Mouse (Mus musculus): Measurements from ENCODE around the gene Inpp5a. TPM values are rescaled to one million over a fixed set of nuclear protein-coding genes. Genes with fewer than 3 reads are reported as not detected.

The Inpp5a gene
- polyA plus RNA-seq, 1 experiment from 2014 or later: 22.2 TPM

GRCm38 (mm10) chr7:139363281-139364004 is 25.5 kb upstream of the Inpp5a start:
- no peaks in the 10 kb centered on the region for H3K9me3 ChIP-seq (replicated peaks)
- H3K4me1 ChIP-seq: peaks cover 41% of the 10 kb centered on the region
- H3K27me3 ChIP-seq: no peaks in the 10 kb centered on the region
- no peak overlapping the region for H3K9ac ChIP-seq
- H3K4me2 ChIP-seq: peak overlapping the region; percentile 42; the same call in 1 of the 2 replicates
- peak overlapping the region; percentile 86 for H3K27ac ChIP-seq
- H3K4me3 ChIP-seq (replicated peaks): no peak overlapping the region
- WGBS: 65% methylated on average over 13 of the region's 13 CpGs
- ATAC-seq (replicated peaks; ENCODE audit: low FRiP score): peak; percentile 23; the same call in 1 of the 2 replicates
- H3K36me3 ChIP-seq: no peaks in the 10 kb centered on the region

- Histone ChIP-seq H3K9me3 (replicated peaks) (no peaks in the 10 kb centered on the region), H3K4me1 (peaks cover 47% of the 10 kb centered on the region), H3K4me2 (peak overlapping the region; percentile 42), H3K36me3 (no peaks in the 10 kb centered on the region), H3K27ac (peak overlapping the region; percentile 86), H3K4me3 (replicated peaks) (no peak overlapping the region), H3K27me3 (no peaks in the 10 kb centered on the region), H3K9ac (no peak overlapping the region)
- WGBS: 2% methylated on average over 9 of the region's 9 CpGs
- ATAC-seq (replicated peaks; ENCODE audit: low FRiP score): peak; percentile 83
Measured at GRCm38 (mm10) chr7:139364005-139364557, 24.8 kb upstream of the Inpp5a start.

DNA sequence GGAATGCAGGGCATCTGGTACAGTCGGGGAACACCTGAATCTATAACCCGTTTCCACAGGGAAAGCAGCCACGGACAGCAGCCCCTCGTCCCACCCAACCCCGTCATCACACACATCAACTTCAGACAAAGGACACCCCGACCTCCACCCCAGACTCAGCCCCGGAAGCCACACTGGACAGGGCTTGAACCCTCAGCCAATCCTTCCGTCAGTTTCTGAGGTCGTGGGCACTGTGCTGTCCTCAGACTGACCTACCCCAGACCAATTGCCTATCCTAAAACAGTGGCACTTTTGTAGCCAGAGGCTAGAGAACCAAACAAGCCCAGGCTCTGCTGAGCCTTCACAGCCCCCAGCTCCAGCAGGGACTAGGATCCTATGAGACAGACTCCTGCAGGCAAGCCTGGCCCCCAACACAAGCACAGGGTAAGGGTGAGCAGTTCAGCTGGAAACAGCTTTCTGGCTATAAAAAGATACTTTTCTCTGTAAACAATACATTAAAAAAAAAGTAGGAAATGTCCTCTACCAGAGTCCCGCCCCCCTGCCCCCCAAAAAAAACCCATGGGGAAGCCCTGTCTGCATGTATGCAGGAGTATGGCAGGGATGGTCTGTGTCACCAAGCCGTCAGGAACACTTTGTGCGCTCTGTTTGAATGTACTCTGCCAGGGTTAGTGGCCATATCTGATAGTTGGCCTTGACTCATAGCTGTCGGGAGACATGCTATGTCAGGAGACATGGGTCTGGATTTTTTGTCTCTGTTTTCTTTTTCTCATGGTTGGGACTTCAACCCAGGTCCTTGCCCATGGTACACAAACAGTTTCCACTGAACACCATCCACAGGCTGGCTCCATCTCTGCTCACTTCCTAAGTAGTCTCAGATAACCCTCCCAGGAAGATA is 23.7 kb upstream of the Inpp5a start:
- no peak overlapping the region for H3K4me2 ChIP-seq
- no peak for ATAC-seq (replicated peaks; ENCODE audit: low FRiP score)
- H3K36me3 ChIP-seq: no peaks in the 10 kb centered on the region

GRCm38 (mm10) chr7:139366131-139366530 is 22.8 kb upstream of the Inpp5a start:
- Histone ChIP-seq H3K27me3 (no peaks in the 10 kb centered on the region), H3K4me3 (replicated peaks) (no peak overlapping the region), H3K9ac (no peak overlapping the region), H3K4me2 (no peak overlapping the region), H3K4me1 (peaks cover 47% of the 10 kb centered on the region), H3K36me3 (no peaks in the 10 kb centered on the region), H3K27ac (0 out of 2 replicates have a peak overlapping the region, but pooled peaks have one; percentile 86), H3K9me3 (replicated peaks) (no peaks in the 10 kb centered on the region)
- WGBS: 85% methylated on average over 3 of the region's 3 CpGs
- no peak for ATAC-seq (replicated peaks; ENCODE audit: low FRiP score)

More for the DNA sequence above, 23.7 kb upstream of the Inpp5a start:
- Histone ChIP-seq H3K4me3 (replicated peaks) (no peak overlapping the region), H3K27ac (peak overlapping the region; percentile 86), H3K9me3 (replicated peaks) (no peaks in the 10 kb centered on the region), H3K27me3 (no peaks in the 10 kb centered on the region), H3K9ac (no peak overlapping the region), H3K4me1 (peaks cover 50% of the 10 kb centered on the region)
- WGBS: 67% methylated on average over 13 of the region's 13 CpGs

DNA sequence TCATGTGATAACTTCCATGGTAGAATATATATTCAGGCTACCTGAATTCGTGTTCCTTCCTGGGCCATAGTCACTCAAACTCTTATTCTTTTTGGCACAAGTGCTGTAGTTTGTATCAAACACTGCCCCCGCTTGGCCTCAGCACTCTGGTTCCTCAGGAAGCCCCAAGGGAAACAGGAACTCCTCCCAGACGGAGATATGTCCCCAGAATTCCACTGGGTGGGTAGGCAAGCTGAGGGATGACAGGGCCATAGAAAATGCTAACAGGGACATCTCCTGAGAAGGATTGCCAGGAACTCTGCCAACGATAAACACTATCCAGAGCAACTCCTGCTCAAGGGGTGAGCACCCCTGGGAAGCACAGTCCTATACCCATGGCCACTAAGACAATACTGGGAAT is 22.4 kb upstream of the Inpp5a start:
- no peak overlapping the region for H3K4me3 ChIP-seq (replicated peaks)
- H3K27me3 ChIP-seq: no peaks in the 10 kb centered on the region
- no peak for ATAC-seq (replicated peaks; ENCODE audit: low FRiP score)
- H3K4me1 ChIP-seq: peaks cover 47% of the 10 kb centered on the region
- H3K27ac ChIP-seq: no peak overlapping the region
- H3K36me3 ChIP-seq: no peaks in the 10 kb centered on the region
- no peaks in the 10 kb centered on the region for H3K9me3 ChIP-seq (replicated peaks)
- no peak overlapping the region for H3K4me2 ChIP-seq
- no peak overlapping the region for H3K9ac ChIP-seq
- 62% methylated on average over 4 of the region's 4 CpGs for WGBS

- Histone ChIP-seq H3K4me2 (no peak overlapping the region), H3K36me3 (no peaks in the 10 kb centered on the region), H3K9ac (no peak overlapping the region), H3K27ac (peak overlapping the region; percentile 83), H3K27me3 (no peaks in the 10 kb centered on the region), H3K4me3 (replicated peaks) (no peak overlapping the region), H3K4me1 (peaks cover 44% of the 10 kb centered on the region), H3K9me3 (replicated peaks) (no peaks in the 10 kb centered on the region)
- WGBS: 85% methylated on average over 2 of the region's 2 CpGs
- no peak for ATAC-seq (replicated peaks; ENCODE audit: low FRiP score)
Measured at GRCm38 (mm10) chr7:139368218-139368617, 20.7 kb upstream of the Inpp5a start.

GRCm38 (mm10) chr7:139368722-139369380 is 20.1 kb upstream of the Inpp5a start:
- WGBS: 55% methylated on average over 14 of the region's 14 CpGs
- H3K27me3 ChIP-seq: no peaks in the 10 kb centered on the region
- no peaks in the 10 kb centered on the region for H3K36me3 ChIP-seq
- H3K9ac ChIP-seq: no peak overlapping the region
- peak overlapping the region; percentile 83 for H3K27ac ChIP-seq
- no peak overlapping the region for H3K4me3 ChIP-seq (replicated peaks)
- no peaks in the 10 kb centered on the region for H3K9me3 ChIP-seq (replicated peaks)
- no peak overlapping the region for H3K4me2 ChIP-seq
- no peak for ATAC-seq (replicated peaks; ENCODE audit: low FRiP score)
- peaks cover 37% of the 10 kb centered on the region for H3K4me1 ChIP-seq

DNA sequence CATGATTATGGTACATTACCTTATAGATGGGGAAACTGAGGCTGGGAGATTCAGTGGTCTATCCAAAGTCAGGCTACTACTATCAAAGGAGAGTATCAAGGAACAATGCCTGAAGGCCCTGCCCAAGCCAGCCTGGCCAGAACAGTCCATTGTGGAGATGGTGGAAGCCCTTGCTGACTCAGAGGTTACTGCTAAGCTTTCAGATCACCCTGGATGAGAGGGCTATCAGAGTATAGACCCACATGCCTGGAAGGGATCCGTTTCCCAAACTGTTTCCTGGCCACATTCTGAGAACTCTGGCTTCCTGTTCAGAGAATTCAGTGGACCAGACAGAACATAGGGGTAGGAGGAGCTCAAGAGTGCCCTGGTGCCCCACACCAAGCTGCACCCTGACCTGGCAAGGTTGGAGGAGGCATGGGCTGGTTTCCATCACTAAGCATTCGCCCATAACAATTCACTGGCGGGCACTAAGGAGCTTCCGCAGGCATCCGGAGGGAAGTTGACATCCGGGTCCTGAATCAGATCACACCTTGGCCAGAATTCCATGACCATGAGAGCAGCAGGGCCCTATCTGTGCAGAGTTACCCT is 19.3 kb upstream of the Inpp5a start:
- 87% methylated on average over 6 of the region's 6 CpGs for WGBS
- peaks cover 30% of the 10 kb centered on the region for H3K4me1 ChIP-seq
- no peaks in the 10 kb centered on the region for H3K9me3 ChIP-seq (replicated peaks)

DNA sequence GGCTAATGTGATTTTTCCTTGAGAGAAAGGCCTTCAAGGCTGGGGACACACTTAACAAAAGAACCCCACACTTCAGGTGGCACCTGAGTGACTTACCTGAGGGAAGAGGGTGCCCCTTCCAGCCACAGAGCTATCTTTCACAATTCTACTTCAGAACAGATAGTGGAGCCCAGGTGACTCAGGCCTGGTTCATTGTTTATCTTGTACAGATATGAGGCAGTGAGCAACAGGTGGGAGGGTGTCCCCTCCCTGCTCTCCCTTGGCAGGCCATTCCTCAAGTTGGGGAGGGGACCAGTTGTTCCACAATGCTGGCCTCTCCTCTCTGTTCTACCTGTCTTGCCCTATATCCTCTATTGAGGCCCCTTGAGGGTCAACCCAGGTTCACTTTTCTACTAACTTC is 17.5 kb upstream of the Inpp5a start:
- H3K27me3 ChIP-seq: no peaks in the 10 kb centered on the region
- no peak overlapping the region for H3K27ac ChIP-seq
- H3K36me3 ChIP-seq: no peaks in the 10 kb centered on the region
- no peaks in the 10 kb centered on the region for H3K9me3 ChIP-seq (replicated peaks)
- ATAC-seq (replicated peaks; ENCODE audit: low FRiP score): no peak
- no peak overlapping the region for H3K4me2 ChIP-seq
- no peak overlapping the region for H3K9ac ChIP-seq
- H3K4me3 ChIP-seq (replicated peaks): no peak overlapping the region
- peaks cover 14% of the 10 kb centered on the region for H3K4me1 ChIP-seq

More for the DNA sequence above, 19.3 kb upstream of the Inpp5a start:
- H3K36me3 ChIP-seq: no peaks in the 10 kb centered on the region
- peak overlapping the region; percentile 83; the same call in 1 of the 2 replicates for H3K27ac ChIP-seq
- no peak for ATAC-seq (replicated peaks; ENCODE audit: low FRiP score)
- H3K27me3 ChIP-seq: no peaks in the 10 kb centered on the region
- no peak overlapping the region for H3K9ac ChIP-seq
- no peak overlapping the region for H3K4me3 ChIP-seq (replicated peaks)
- no peak overlapping the region for H3K4me2 ChIP-seq

DNA sequence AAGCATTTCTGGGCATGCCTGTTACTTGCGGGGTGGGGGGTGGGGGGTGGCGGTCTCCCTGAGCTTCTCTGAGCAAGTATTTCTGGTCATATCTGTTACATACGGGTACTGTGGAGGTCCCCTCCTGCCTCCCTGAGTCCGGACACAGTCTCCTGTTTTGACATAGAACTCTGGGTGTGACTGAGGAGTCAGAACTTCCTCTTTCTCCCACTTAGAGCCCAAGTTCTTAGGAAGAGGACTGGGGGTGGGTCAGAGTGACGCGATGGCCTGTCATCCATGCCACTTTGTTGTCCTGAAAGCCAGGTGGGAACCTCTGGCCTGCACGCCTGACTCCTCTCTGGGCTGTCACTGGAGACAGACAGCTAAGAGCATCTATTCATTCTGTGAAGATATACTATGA is 11.5 kb upstream of the Inpp5a start:
- Histone ChIP-seq H3K27me3 (no peaks in the 10 kb centered on the region), H3K4me3 (replicated peaks) (no peak overlapping the region), H3K9me3 (replicated peaks) (no peaks in the 10 kb centered on the region), H3K4me1 (peaks cover 10% of the 10 kb centered on the region; the same call in 1 of the 2 replicates), H3K27ac (no peak overlapping the region), H3K36me3 (no peaks in the 10 kb centered on the region), H3K9ac (no peak overlapping the region), H3K4me2 (no peak overlapping the region)
- 70% methylated on average over 7 of the region's 7 CpGs for WGBS
- ATAC-seq (replicated peaks; ENCODE audit: low FRiP score): no peak

- Histone ChIP-seq H3K9me3 (replicated peaks) (no peaks in the 10 kb centered on the region), H3K4me1 (peaks cover 10% of the 10 kb centered on the region; the same call in 1 of the 2 replicates), H3K4me2 (no peak overlapping the region), H3K9ac (no peak overlapping the region), H3K27ac (no peak overlapping the region), H3K27me3 (no peaks in the 10 kb centered on the region), H3K36me3 (no peaks in the 10 kb centered on the region), H3K4me3 (replicated peaks) (no peak overlapping the region)
- ATAC-seq (replicated peaks; ENCODE audit: low FRiP score): no peak
- 90% methylated on average over 3 of the region's 3 CpGs for WGBS
Measured at GRCm38 (mm10) chr7:139378355-139378754, 10.6 kb upstream of the Inpp5a start.

Data from kidney, embryonic 15.5 days (tissue).